Mouse (Mus musculus): Measurements from ENCODE around the gene Tmco1. TPM values are rescaled to one million over a fixed set of nuclear protein-coding genes. Genes with fewer than 3 reads are reported as not detected.
"Not testable (repeated sequence)": the region's sequence is repeated elsewhere in the genome, so short reads cannot be mapped to it uniquely, and the experiment has no call there.

Gene Tmco1
- polyA plus RNA-seq, 1 experiment from 2014 or later, result 69.0 TPM

- Histone ChIP-seq H3K4me3 (no peak overlapping the region), H3K36me3 (no peaks in the 10 kb centered on the region), H3K27ac (replicated peaks) (no peak overlapping the region), H3K27me3 (peaks cover 7% of the 10 kb centered on the region; the same call in 1 of the 2 replicates), H3K4me1 (peaks cover 12% of the 10 kb centered on the region; the same call in 1 of the 2 replicates), H3K9ac (replicated peaks) (no peak overlapping the region), H3K4me2 (replicated peaks) (no peak overlapping the region), H3K9me3 (no peaks in the 10 kb centered on the region)
- no peak for ATAC-seq (replicated peaks)
- 90% methylated on average over 10 of the region's 10 CpGs for WGBS
Measured at GRCm38 (mm10) chr1:167342831-167343230, 34.7 kb downstream of the Tmco1 start.

GRCm38 (mm10) chr1:167345994-167346520, 37.9 kb downstream of the Tmco1 start:
- not testable (repeated sequence) for H3K4me2 ChIP-seq (replicated peaks); ATAC-seq (replicated peaks); H3K36me3 ChIP-seq; H3K9me3 ChIP-seq; H3K27me3 ChIP-seq; H3K27ac ChIP-seq (replicated peaks); H3K4me1 ChIP-seq; H3K4me3 ChIP-seq; H3K9ac ChIP-seq (replicated peaks)
- WGBS, result 95% methylated on average over 10 of the region's 10 CpGs

- not testable (repeated sequence) for ATAC-seq (replicated peaks); H3K9ac ChIP-seq (replicated peaks); H3K9me3 ChIP-seq; H3K4me2 ChIP-seq (replicated peaks); H3K27me3 ChIP-seq; H3K4me1 ChIP-seq; H3K36me3 ChIP-seq; H3K27ac ChIP-seq (replicated peaks); H3K4me3 ChIP-seq
- 65% methylated on average over 3 of the region's 3 CpGs for WGBS
Measured at GRCm38 (mm10) chr1:167349206-167349605, 41.0 kb downstream of the Tmco1 start.

GRCm38 (mm10) chr1:167349815-167350596, 41.8 kb downstream of the Tmco1 start, which contains the start of gene Aldh9a1:
Gene Aldh9a1, plus strand, starts transcription at chr1:167349991.
- peaks cover 8% of the 10 kb centered on the region; the same call in 1 of the 2 replicates for H3K4me1 ChIP-seq
- ATAC-seq (replicated peaks), result peak; percentile 99
- H3K4me3 ChIP-seq, result peak within 1 kb of the TSS; percentile 69
- no peaks in the 10 kb centered on the region for H3K27me3 ChIP-seq
- peak within 1 kb of the TSS; percentile 69 for H3K27ac ChIP-seq (replicated peaks)
- WGBS, result under 1% methylated on average over 55 of the region's 55 CpGs
- no peaks in the 10 kb centered on the region for H3K9me3 ChIP-seq
- peak within 1 kb of the TSS; percentile 69 for H3K9ac ChIP-seq (replicated peaks)
- peak within 1 kb of the TSS; percentile 72 for H3K4me2 ChIP-seq (replicated peaks)
- peaks cover 2% of the 10 kb centered on the region; the same call in 1 of the 2 replicates for H3K36me3 ChIP-seq

- no peaks in the 10 kb centered on the region for H3K27me3 ChIP-seq
- H3K9ac ChIP-seq (replicated peaks), result peak overlapping the region; percentile 69
- H3K4me2 ChIP-seq (replicated peaks), result peak overlapping the region; percentile 72
- H3K4me1 ChIP-seq, result peaks cover 8% of the 10 kb centered on the region; the same call in 1 of the 2 replicates
- no peaks in the 10 kb centered on the region for H3K9me3 ChIP-seq
- no peak; the same call in 1 of the 2 replicates for ATAC-seq (replicated peaks)
- no peak overlapping the region; the same call in 1 of the 2 replicates for H3K27ac ChIP-seq (replicated peaks)
- peaks cover 2% of the 10 kb centered on the region; the same call in 1 of the 2 replicates for H3K36me3 ChIP-seq
- 28% methylated on average over 13 of the region's 13 CpGs for WGBS
- peak overlapping the region; percentile 69 for H3K4me3 ChIP-seq
Measured at GRCm38 (mm10) chr1:167350597-167351415, 42.6 kb downstream of the Tmco1 start.

- H3K4me1 ChIP-seq, result peaks cover 8% of the 10 kb centered on the region; the same call in 1 of the 2 replicates
- no peak overlapping the region for H3K4me2 ChIP-seq (replicated peaks)
- no peak overlapping the region for H3K27ac ChIP-seq (replicated peaks)
- no peaks in the 10 kb centered on the region for H3K27me3 ChIP-seq
- H3K36me3 ChIP-seq, result peaks cover 13% of the 10 kb centered on the region
- no peaks in the 10 kb centered on the region for H3K9me3 ChIP-seq
- no peak for ATAC-seq (replicated peaks)
- no peak overlapping the region for H3K9ac ChIP-seq (replicated peaks)
- no peak overlapping the region for H3K4me3 ChIP-seq
- WGBS, result 87% methylated on average over 14 of the region's 14 CpGs
Measured at GRCm38 (mm10) chr1:167352403-167352802, 44.2 kb downstream of the Tmco1 start.

- H3K36me3 ChIP-seq, result peaks cover 17% of the 10 kb centered on the region
- WGBS, result 96% methylated on average over 9 of the region's 9 CpGs
- H3K9ac ChIP-seq (replicated peaks), result no peak overlapping the region
- no peak overlapping the region for H3K27ac ChIP-seq (replicated peaks)
- H3K4me2 ChIP-seq (replicated peaks), result no peak overlapping the region
- H3K9me3 ChIP-seq, result no peaks in the 10 kb centered on the region
- no peak overlapping the region for H3K4me3 ChIP-seq
- no peaks in the 10 kb centered on the region for H3K4me1 ChIP-seq
- ATAC-seq (replicated peaks), result no peak
- H3K27me3 ChIP-seq, result no peaks in the 10 kb centered on the region
Measured at GRCm38 (mm10) chr1:167357387-167357786, 49.2 kb downstream of the Tmco1 start.

GRCm38 (mm10) chr1:167358731-167359130, 50.6 kb downstream of the Tmco1 start:
- Histone ChIP-seq H3K36me3 (peaks cover 17% of the 10 kb centered on the region), H3K27me3 (no peaks in the 10 kb centered on the region), H3K27ac (replicated peaks) (no peak overlapping the region), H3K4me1 (no peaks in the 10 kb centered on the region), H3K4me3 (no peak overlapping the region), H3K4me2 (replicated peaks) (no peak overlapping the region), H3K9me3 (no peaks in the 10 kb centered on the region), H3K9ac (replicated peaks) (no peak overlapping the region)
- 88% methylated on average over 9 of the region's 9 CpGs for WGBS
- ATAC-seq (replicated peaks), result no peak

- Histone ChIP-seq H3K9ac (replicated peaks) (no peak overlapping the region), H3K27ac (replicated peaks) (no peak overlapping the region), H3K36me3 (peaks cover 15% of the 10 kb centered on the region; the same call in 1 of the 2 replicates), H3K4me1 (no peaks in the 10 kb centered on the region), H3K9me3 (no peaks in the 10 kb centered on the region), H3K4me2 (replicated peaks) (no peak overlapping the region), H3K4me3 (no peak overlapping the region), H3K27me3 (no peaks in the 10 kb centered on the region)
- WGBS, result 32% methylated on average over 4 of the region's 4 CpGs
- no peak for ATAC-seq (replicated peaks)
Measured at GRCm38 (mm10) chr1:167360268-167360667, 52.1 kb downstream of the Tmco1 start.

GRCm38 (mm10) chr1:167362819-167363218, 54.6 kb downstream of the Tmco1 start:
- no peaks in the 10 kb centered on the region for H3K27me3 ChIP-seq
- no peak overlapping the region for H3K4me2 ChIP-seq (replicated peaks)
- 79% methylated on average over 4 of the region's 4 CpGs for WGBS
- no peak overlapping the region for H3K9ac ChIP-seq (replicated peaks)
- H3K9me3 ChIP-seq, result no peaks in the 10 kb centered on the region
- no peaks in the 10 kb centered on the region for H3K4me1 ChIP-seq
- no peak for ATAC-seq (replicated peaks)
- H3K36me3 ChIP-seq, result peaks cover 9% of the 10 kb centered on the region; the same call in 1 of the 2 replicates
- H3K4me3 ChIP-seq, result no peak overlapping the region
- no peak overlapping the region for H3K27ac ChIP-seq (replicated peaks)

GRCm38 (mm10) chr1:167363322-167363721, 55.1 kb downstream of the Tmco1 start:
- ATAC-seq (replicated peaks), result no peak
- H3K27me3 ChIP-seq, result no peaks in the 10 kb centered on the region
- WGBS, result 39% methylated on average over 5 of the region's 5 CpGs

GRCm38 (mm10) chr1:167365808-167366207, 57.6 kb downstream of the Tmco1 start:
- no peak overlapping the region for H3K4me2 ChIP-seq (replicated peaks)
- H3K9me3 ChIP-seq, result no peaks in the 10 kb centered on the region
- no peak overlapping the region for H3K4me3 ChIP-seq
- no peak overlapping the region for H3K9ac ChIP-seq (replicated peaks)
- no peaks in the 10 kb centered on the region for H3K4me1 ChIP-seq
- WGBS, result 89% methylated on average over 7 of the region's 7 CpGs
- no peaks in the 10 kb centered on the region for H3K27me3 ChIP-seq
- ATAC-seq (replicated peaks), result no peak
- H3K36me3 ChIP-seq, result peaks cover 12% of the 10 kb centered on the region
- H3K27ac ChIP-seq (replicated peaks), result no peak overlapping the region

More at GRCm38 (mm10) chr1:167363322-167363721, 55.1 kb downstream of the Tmco1 start:
- Histone ChIP-seq H3K4me2 (replicated peaks) (no peak overlapping the region), H3K27ac (replicated peaks) (no peak overlapping the region), H3K36me3 (peaks cover 9% of the 10 kb centered on the region; the same call in 1 of the 2 replicates), H3K4me3 (no peak overlapping the region), H3K9me3 (no peaks in the 10 kb centered on the region), H3K4me1 (no peaks in the 10 kb centered on the region), H3K9ac (replicated peaks) (no peak overlapping the region)
